Mouse (Mus musculus) mouse embryonic stem cell (cell line): Measurements from ENCODE around the gene Gpx7.

Experiments
- in situ Hi-C, 2 experiments: fragments of 300-500 bp; cut with MboI; formaldehyde crosslinking; loops; 1 replicate in 1 of 2; 3 replicates in 1 of 2; pipeline ENCODE4 v1.14.3; 2019 to 2020; ENCODE audit warnings: low sequenced_read_pairs in 2 of 2, low pct_unique_long_range_greater_than_20kb in 1 of 2, mixed read lengths in 1 of 2; ENCODE audit not compliant: unreplicated experiment in 1 of 2

The Gpx7 gene

GRCm38 (mm10) chr4:108406861-108407401 is at the start of gene Gpx7:
Gene Gpx7, minus strand, starts transcription at chr4:108406961.
- in situ Hi-C loops: no loop called here

DNA sequence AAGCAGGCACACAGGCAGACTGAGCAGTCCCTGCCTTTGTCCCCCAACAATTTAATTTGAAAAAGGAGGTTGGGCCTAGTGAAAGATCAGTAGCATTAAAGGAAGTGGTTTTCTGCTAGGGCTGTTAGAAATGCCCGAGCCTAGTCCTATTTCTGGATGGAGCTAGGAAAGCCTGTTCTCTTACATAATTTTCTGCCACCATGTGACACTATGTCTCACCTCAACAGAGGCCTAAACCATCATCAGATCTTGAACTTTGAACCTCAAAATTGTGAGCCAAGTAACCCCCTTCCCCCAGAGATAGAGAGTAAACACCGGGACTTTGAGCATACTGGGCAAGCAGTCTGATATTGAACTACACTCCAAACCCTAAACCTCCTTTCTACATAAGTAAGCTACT is 49.3 kb upstream of the Gpx7 start:
- in situ Hi-C loops: no loop called here

- in situ Hi-C loops: no loop called here
These were observed 41.3 kb upstream of the Gpx7 start for GRCm38 (mm10) chr4:108448091-108448490.

DNA sequence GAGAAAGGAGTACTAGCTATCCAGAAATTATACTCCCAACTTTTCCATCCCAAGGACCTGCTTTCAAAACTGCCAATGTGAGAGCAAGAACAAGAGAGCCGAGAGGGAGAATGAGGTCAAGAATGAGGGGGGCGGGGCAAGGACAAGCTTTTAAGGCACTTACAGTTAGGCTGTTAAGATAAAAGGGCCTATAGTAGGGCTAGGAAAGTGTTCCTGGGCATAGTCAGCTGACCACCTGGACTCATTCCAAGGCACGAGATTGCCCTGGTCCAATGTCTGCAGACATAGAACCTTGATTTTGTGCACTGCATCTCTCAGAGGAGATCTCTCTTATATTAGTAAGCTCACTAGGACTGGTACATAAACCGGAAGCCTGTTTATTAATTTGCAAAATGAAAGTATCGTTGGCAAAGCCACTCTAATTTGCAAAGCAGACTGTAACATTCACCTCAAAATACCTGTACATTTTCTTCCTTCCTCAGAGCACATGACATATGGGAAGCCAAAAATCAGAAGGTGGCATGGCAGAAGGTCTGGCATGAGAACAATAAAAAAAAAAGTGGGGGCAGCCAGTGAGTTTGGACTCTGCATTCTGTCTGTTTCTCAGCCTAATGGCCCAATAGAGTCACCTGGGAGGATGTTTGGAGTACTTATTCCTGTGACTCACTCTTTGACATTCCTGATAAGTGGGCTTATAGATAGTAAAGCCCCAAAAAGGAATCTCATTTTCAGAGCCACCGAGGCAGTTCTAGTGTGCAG is 31.5 kb upstream of the Gpx7 start:
- in situ Hi-C loops: no loop called here

DNA sequence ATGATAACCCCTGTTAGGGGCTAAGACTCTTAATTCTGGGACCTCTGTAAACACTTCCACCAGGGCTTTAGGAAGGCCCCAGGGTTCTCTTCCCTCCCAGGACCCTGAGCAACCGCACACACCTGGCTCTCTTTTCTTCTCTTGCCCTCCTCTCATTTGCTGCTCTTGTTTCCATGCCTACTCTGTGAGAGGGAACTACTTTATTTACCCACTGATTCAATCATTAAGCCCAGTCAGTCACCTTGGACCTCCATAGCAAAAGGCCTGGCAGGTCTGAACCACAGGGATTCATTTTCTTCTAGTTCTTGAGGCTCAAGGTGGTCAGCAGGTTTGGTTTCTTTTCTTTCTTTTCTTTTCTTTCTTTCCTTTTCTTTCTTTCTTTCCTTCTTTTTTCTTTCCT is 29.5 kb upstream of the Gpx7 start:
- in situ Hi-C loops: no loop called here

- in situ Hi-C loops: no loop called here
These were observed 28.9 kb upstream of the Gpx7 start for GRCm38 (mm10) chr4:108435646-108436045.

GRCm38 (mm10) chr4:108434781-108435180 is 28.0 kb upstream of the Gpx7 start:
- in situ Hi-C loops: no loop called here

- in situ Hi-C loops: no loop called here
These were observed 27.5 kb upstream of the Gpx7 start for GRCm38 (mm10) chr4:108434221-108434620.

GRCm38 (mm10) chr4:108433341-108433740 is 26.6 kb upstream of the Gpx7 start:
- in situ Hi-C loops: no loop called here

DNA sequence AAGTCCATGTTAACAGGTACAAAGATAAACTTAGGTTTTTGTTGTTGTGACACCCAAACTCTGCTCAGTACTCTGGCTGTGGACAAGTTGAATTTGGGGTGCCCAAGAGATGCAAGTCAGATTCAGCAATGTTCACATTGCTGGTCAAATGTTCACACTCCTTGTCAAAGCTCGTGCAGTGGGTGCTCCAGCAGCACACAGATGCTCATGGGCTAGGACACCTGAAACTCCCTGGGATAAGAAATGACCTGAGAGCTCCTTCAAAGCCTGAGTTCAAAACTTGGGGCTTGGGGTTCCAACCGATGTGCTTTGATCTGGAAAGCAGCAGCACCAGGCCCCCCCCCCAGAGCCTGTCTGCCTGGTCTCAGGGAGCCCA is 24.8 kb upstream of the Gpx7 start:
- in situ Hi-C loops: no loop called here

DNA sequence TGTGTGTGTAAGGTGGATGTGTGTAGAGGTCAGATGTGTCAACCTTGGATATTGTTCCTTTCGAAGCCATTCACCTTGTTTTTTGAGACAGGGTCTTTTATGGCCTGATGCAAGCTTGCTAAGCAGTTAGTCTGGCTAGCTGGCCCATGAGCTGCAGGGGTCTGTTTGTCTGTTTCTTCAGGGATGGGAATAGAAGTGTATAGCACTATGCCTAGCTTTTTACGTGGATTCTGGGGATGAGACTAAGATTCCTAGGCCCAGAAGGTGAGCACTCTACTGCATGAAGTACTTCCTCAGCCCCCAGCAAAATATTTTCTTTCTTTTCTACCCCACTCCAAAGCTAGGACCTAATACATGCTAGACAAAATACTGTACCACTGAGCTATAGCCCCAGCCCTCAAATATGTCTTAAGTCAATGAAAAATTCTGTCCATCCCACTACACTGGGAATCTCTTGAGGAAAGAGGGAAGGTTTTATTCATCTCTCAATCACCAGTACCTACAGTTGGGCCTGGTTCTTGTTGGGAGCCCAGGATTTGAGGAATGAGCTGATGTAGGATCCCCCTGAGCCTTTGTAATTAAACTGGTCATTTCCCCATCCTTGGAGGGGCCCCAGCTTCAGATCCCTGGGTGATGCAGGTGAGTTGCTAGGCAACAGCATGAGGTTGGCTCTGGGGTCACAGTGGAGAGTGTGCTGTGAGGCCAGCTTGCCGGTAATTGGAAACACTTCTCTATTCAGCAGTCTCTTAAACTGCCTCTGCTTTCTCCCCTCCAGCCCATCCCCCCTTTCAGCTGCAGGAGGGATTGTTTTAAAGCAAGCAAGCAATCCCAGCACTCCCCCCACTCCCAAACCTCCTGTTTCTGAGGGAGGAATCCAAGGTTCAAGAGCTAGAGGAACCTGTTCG is 24.1 kb upstream of the Gpx7 start:
- in situ Hi-C loops: no loop called here

DNA sequence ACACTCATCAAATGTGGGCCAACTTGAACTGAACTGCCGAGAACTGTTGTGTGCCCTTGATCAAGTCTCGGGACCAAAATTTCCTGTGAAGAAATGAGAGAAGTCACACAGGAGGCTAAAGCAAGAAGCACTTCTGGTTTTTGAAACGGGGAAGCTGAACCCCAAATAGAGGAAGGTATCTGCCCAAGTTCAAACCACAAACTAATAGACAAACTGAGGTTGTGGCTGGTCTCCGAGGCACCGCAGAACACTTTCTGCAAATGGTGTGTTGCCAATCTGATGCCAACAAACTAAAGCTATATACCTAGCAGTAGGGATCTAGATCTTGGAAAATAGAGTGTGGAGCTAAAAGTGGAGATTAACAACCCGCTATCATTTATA is 21.6 kb upstream of the Gpx7 start:
- in situ Hi-C loops: no loop called here

GRCm38 (mm10) chr4:108427719-108428340 is 21.1 kb upstream of the Gpx7 start:
- in situ Hi-C loops: no loop called here

GRCm38 (mm10) chr4:108424587-108424986 is 17.8 kb upstream of the Gpx7 start:
- in situ Hi-C loops: no loop called here

DNA sequence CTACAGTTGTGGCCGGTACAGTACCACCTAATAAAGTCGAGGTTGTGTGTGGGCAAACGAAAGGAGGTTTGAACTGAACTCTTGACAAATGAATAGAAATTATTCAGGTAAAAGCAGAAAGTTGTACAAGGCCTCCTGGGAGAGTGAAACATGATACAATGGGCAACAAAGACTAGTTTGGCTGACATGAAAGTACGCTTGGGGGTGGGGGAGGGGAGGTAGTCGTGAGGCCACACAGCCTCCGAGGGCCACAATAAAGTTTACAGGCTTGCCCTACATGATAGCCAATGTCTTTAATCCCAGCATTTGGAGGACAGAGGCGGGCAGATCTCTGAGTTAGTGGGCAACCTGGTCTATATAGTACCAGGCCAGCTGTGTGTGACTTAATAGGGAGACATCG is 860 bp upstream of the Gpx7 start:
- in situ Hi-C loops: no loop called here

DNA sequence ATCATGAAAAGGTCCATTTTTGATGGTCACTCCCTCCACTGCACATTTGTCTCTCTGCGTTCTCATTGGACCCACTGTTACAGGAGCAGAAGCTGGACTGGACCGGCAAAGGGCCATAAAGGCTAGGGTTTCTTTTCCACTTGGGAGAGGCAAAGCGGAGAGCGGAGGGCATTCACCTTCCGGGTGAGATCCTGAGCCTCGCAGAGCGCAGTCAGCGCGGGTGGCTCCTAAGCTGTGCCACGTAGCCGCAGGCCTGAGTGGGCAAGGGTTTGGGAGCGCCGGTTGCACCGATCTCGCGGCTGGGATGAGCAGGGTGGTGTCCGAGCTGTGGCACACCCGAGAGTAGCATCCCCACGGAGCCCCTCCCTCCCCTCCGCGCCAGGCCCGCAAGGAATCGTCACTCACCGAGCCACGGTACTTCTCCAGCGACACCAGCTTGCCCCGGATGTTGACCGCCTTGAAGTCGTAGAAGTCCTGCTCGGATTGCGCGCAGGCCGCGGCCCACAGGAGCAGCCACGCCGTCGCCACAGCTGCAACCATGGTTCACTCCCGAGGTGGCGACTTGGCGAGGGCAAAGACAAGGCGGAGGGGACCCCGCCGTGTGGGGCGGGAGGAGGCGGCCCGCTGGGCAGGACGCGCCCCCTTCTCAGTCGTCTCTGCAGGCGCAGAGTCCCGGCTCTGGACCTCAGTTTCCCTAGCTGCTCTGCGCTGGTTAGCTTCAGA is 462 bp downstream of the Gpx7 start:
- in situ Hi-C loops: no loop called here

DNA sequence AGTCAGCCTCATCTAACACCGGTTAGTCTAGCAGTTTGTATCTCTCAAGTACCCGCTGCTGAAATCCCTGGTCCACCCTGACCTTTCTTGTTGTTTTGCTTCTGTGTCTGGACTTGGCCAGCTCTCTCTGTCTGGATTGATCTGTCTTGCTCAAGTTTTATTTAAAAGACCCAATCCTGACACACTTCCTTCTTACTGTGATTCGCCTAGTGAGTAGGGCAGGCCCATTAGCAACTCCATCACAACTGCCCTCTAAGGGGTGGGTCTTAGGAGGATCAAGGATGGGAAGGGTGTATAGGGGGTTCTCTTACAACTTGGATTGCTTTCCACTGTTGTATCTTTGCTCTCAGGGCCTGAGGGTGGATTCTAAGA is 1.0 kb downstream of the Gpx7 start:
- in situ Hi-C loops: no loop called here

DNA sequence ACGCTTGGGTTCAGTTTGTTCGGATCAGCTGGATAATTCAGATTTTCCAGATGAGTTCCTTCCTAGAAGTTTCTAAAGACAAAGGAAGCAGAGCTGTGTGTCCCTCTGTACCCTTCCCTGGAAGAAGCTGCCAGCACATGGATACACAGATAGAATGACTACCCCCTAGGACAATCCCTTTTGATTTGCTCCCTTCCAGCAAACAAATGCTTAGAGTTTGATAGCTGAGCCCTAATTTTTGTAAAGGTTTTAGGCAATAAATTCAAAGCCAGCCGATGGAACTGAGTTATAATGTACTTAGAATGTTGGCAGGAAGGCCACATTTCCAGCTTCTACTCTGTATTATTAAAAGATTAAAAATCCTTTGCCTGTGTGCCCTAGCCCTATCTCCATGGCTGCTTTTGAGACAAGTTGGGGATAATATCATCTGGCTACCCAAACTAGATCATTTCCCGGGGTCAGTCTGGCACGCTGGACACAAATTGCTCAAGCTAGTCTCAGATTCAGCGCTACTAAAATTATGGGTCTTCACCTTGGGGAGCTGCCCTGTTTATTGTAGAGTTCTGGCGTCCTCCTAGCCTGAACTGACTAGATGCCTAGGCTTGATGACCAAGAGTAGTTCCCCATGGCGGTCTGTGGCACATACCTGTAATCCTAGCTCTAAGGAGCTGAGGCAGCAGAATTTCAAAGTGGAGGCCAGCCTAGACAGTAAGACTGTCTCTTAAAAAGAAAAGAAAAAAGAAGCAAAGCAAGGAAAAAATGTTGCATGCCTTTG is 2.7 kb downstream of the Gpx7 start:
- in situ Hi-C loops: no loop called here
